Mouse (Mus musculus) adrenal gland, adult 8-10 months (tissue): Measurements from ENCODE around the gene Serpina1b. TPM values are rescaled to one million over a fixed set of nuclear protein-coding genes. Genes with fewer than 3 reads are reported as not detected.
"Not testable (repeated sequence)": the region's sequence is repeated elsewhere in the genome, so short reads cannot be mapped to it uniquely, and the experiment has no call there.

Experiments
- DNase-seq: peaks from one replicate; pipeline ENCODE4 v3.0.0; 2022
- total RNA-seq, 4 experiments: library from RNA; stranded (reverse); gene quantifications; 2 replicates each; pipeline ENCODE4 v1.2.4; 2022

Gene Serpina1b
- total RNA-seq, 4 experiments from 2014 or later, result 0.86 to 4.1 (median 1.9) TPM

- DNase-seq, result no peak
Observed at GRCm38 (mm10) chr12:103700144-103700750, 129.9 kb downstream of the Serpina1b start.

GRCm38 (mm10) chr12:103695429-103695828 lies 134.7 kb downstream of the Serpina1b start, which contains the start of gene Serpina1f:
Serpina1f (minus strand) TSS chr12:103695529.
- DNase-seq, result no peak

GRCm38 (mm10) chr12:103688221-103688814 lies 141.9 kb downstream of the Serpina1b start:
- no peak for DNase-seq

- DNase-seq, result peak; percentile 57
Observed at GRCm38 (mm10) chr12:103687021-103687420, 143.2 kb downstream of the Serpina1b start.

- no peak for DNase-seq
Observed at GRCm38 (mm10) chr12:103686050-103686449, 144.1 kb downstream of the Serpina1b start.

GRCm38 (mm10) chr12:103685386-103685785 lies 144.8 kb downstream of the Serpina1b start:
- no peak for DNase-seq

- DNase-seq, result no peak
Observed at GRCm38 (mm10) chr12:103683775-103684174, 146.4 kb downstream of the Serpina1b start.

- no peak for DNase-seq
Observed at GRCm38 (mm10) chr12:103681739-103682138, 148.4 kb downstream of the Serpina1b start.

GRCm38 (mm10) chr12:103681169-103681568 lies 149.0 kb downstream of the Serpina1b start:
- no peak for DNase-seq

GRCm38 (mm10) chr12:103679853-103680252 lies 150.3 kb downstream of the Serpina1b start:
- not testable (repeated sequence) for DNase-seq

Other genes starting within 250 kb of the Serpina1b start
- gene Serpina10, start 198.9 kb downstream of the Serpina1b start, total RNA-seq, result under 1 TPM in 3 of 4 experiments, not detected in 1; 0.25 to 0.61 (median 0.27) TPM
- gene Serpina6, start 173.2 kb downstream of the Serpina1b start, total RNA-seq, result 10 to 100 TPM in 1 of 4 experiments, 1 to 10 TPM in 1, under 1 TPM in 2; 0.56 to 12.4 (median 4.6) TPM
- gene Serpina16, start 154.2 kb downstream of the Serpina1b start, total RNA-seq, result under 1 TPM in 1 of 4 experiments, not detected in 3; 0.30 TPM
- not detected for gene Serpina1f, start 134.8 kb downstream of the Serpina1b start, total RNA-seq
- gene Serpina1d, start 56.8 kb downstream of the Serpina1b start, total RNA-seq, result 1 to 10 TPM in 2 of 4 experiments, under 1 TPM in 2; 0.25 to 2.4 (median 0.72) TPM
- gene Serpina1a, start 33.2 kb upstream of the Serpina1b start, total RNA-seq, result 1 to 10 TPM in 1 of 4 experiments, under 1 TPM in 2, not detected in 1; 0.56 to 1.4 (median 0.70) TPM
- 1 to 10 TPM in 1 of 4 experiments, under 1 TPM in 1, not detected in 2; 0.93 to 4.6 TPM for gene Serpina1c, start 74.5 kb upstream of the Serpina1b start, total RNA-seq
- 1 to 10 TPM in 1 of 4 experiments, under 1 TPM in 1, not detected in 2; 0.20 to 1.4 TPM for gene Serpina1e, start 128.6 kb upstream of the Serpina1b start, total RNA-seq
- not detected for gene Serpina11, start 159.6 kb upstream of the Serpina1b start, total RNA-seq
- not detected for gene Serpina9, start 183.4 kb upstream of the Serpina1b start, total RNA-seq
- under 1 TPM in 3 of 4 experiments, not detected in 1; 0.08 to 0.38 (median 0.28) TPM for gene Serpina12, start 214.1 kb upstream of the Serpina1b start, total RNA-seq